Mouse (Mus musculus) olfactory bulb, adult 2 months (tissue): ENCODE measurements around the gene Cfdp1.

Source experiments
- CTCF ChIP-seq: fragments of 200-500 bp; IDR thresholded peaks from 2 replicates; pipeline ENCODE4 v1.5.1; 2012; ENCODE audit warnings: low read depth, mild to moderate bottlenecking, low read length, moderate library complexity; ENCODE audit not compliant: insufficient read depth
- POLR2A ChIP-seq: fragments of 200-500 bp; IDR thresholded peaks from 2 replicates; pipeline ENCODE4 v1.6.1; 2012; ENCODE audit warnings: mild to moderate bottlenecking, low read depth, low read length, moderate library complexity; ENCODE audit not compliant: insufficient read depth

- TF ChIP-seq POLR2A (no peak), CTCF (no peak)
Measured at GRCm38 (mm10) chr8:111779690-111780089, 74.4 kb downstream of the Cfdp1 start.
